Mouse (Mus musculus) lung, embryonic 15.5 days (tissue): ENCODE measurements around the gene Ltbp4. TPM values are rescaled to one million over a fixed set of nuclear protein-coding genes. Genes with fewer than 3 reads are reported as not detected.

Source experiments
- ATAC-seq: fragments of 200-750 bp; cut with Nextera tagmentation; 2 replicates; pipeline ENCODE4 v1.8.0; 2017; ENCODE audit warnings: moderate number of reproducible peaks, borderline replicate concordance; ENCODE audit not compliant: low FRiP score, low TSS enrichment; ENCODE audit errors: extremely low read depth
- H3K27ac ChIP-seq: fragments of 300-500 bp; sonication (generic); 2 replicates; pipeline ENCODE4 v1.5.1; 2015; ENCODE audit warnings: moderate library complexity, mild to moderate bottlenecking, inconsistent platforms
- H3K27me3 ChIP-seq: fragments of 300-500 bp; sonication (generic); 2 replicates; pipeline ENCODE4 v1.6.1; 2015; ENCODE audit warnings: inconsistent platforms
- H3K36me3 ChIP-seq: fragments of 300-500 bp; sonication (generic); 2 replicates; pipeline ENCODE4 v1.6.1; 2015; ENCODE audit warnings: inconsistent platforms
- H3K4me1 ChIP-seq: fragments of 300-500 bp; sonication (generic); 2 replicates; pipeline ENCODE4 v1.6.1; 2015; ENCODE audit warnings: inconsistent platforms
- H3K4me2 ChIP-seq: fragments of 300-500 bp; sonication (generic); 2 replicates; pipeline ENCODE4 v1.6.1; 2015; ENCODE audit warnings: inconsistent platforms, mild to moderate bottlenecking, moderate library complexity
- H3K4me3 ChIP-seq: fragments of 300-500 bp; sonication (generic); 2 replicates; pipeline ENCODE4 v1.5.1; 2015; ENCODE audit warnings: mild to moderate bottlenecking, inconsistent platforms
- H3K9ac ChIP-seq: fragments of 300-500 bp; sonication (generic); 2 replicates; pipeline ENCODE4 v1.6.1; 2015; ENCODE audit warnings: inconsistent platforms
- H3K9me3 ChIP-seq: fragments of 300-500 bp; sonication (generic); 2 replicates; pipeline ENCODE4 v1.6.1; 2016; ENCODE audit warnings: inconsistent platforms
- WGBS: fragments of 180-500 bp; shearing (Covaris S2); methylation state at CpG from one replicate; pipeline ENCODE4 v1.1.7; 2015; 5-methylcytosine and 5-hydroxymethylcytosine counted together
- polyA plus RNA-seq: library from polyadenylated mRNA; unstranded; fragments of >200 nt; fragmentation: Nextera tagmentation; extraction: Ambion mirVana; gene quantifications from 2 replicates; pipeline ENCODE4 v1.2.1, GENCODE M21; 2015

The Ltbp4 gene
- polyA plus RNA-seq, 1 experiment from 2014 or later, result 102 TPM

- H3K9me3 ChIP-seq, result no peaks in the 10 kb centered on the region
- 45% methylated on average over 4 of the region's 4 CpGs for WGBS
- H3K36me3 ChIP-seq, result peaks cover 15% of the 10 kb centered on the region; the same call in 1 of the 2 replicates
- no peaks in the 10 kb centered on the region for H3K27me3 ChIP-seq
- H3K4me2 ChIP-seq, result peak overlapping the region; percentile 81
- peak overlapping the region; percentile 78 for H3K4me3 ChIP-seq
- H3K4me1 ChIP-seq, result peaks cover 30% of the 10 kb centered on the region
- ATAC-seq, result no peak
- no peak overlapping the region for H3K9ac ChIP-seq
- no peak overlapping the region for H3K27ac ChIP-seq
Measured at GRCm38 (mm10) chr7:27354783-27355182, 17.3 kb upstream of the Ltbp4 start.

GRCm38 (mm10) chr7:27354144-27354543, 16.7 kb upstream of the Ltbp4 start:
- WGBS, result 29% methylated on average over 6 of the region's 6 CpGs
- Histone ChIP-seq H3K36me3 (peaks cover 15% of the 10 kb centered on the region; the same call in 1 of the 2 replicates), H3K9me3 (no peaks in the 10 kb centered on the region), H3K4me3 (peak overlapping the region; percentile 78; the same call in 1 of the 2 replicates), H3K4me2 (peak overlapping the region; percentile 81), H3K4me1 (peaks cover 30% of the 10 kb centered on the region), H3K27me3 (no peaks in the 10 kb centered on the region), H3K27ac (no peak overlapping the region), H3K9ac (no peak overlapping the region)
- ATAC-seq, result no peak

- no peaks in the 10 kb centered on the region for H3K27me3 ChIP-seq
- 20% methylated on average over 6 of the region's 6 CpGs for WGBS
- no peak overlapping the region for H3K4me2 ChIP-seq
- H3K4me3 ChIP-seq, result no peak overlapping the region
- peaks cover 27% of the 10 kb centered on the region for H3K36me3 ChIP-seq
- H3K27ac ChIP-seq, result no peak overlapping the region
- no peaks in the 10 kb centered on the region for H3K9me3 ChIP-seq
- H3K9ac ChIP-seq, result no peak overlapping the region
- ATAC-seq, result no peak; the same call in 1 of the 2 replicates
- no peaks in the 10 kb centered on the region for H3K4me1 ChIP-seq
Measured at GRCm38 (mm10) chr7:27345444-27345843, 8.0 kb upstream of the Ltbp4 start.

GRCm38 (mm10) chr7:27342595-27342994, 5.1 kb upstream of the Ltbp4 start:
- no peak for ATAC-seq
- Histone ChIP-seq H3K9me3 (no peaks in the 10 kb centered on the region), H3K4me3 (no peak overlapping the region), H3K27ac (no peak overlapping the region), H3K4me2 (no peak overlapping the region), H3K36me3 (peaks cover 15% of the 10 kb centered on the region), H3K9ac (no peak overlapping the region), H3K27me3 (peaks cover 15% of the 10 kb centered on the region; the same call in 1 of the 2 replicates), H3K4me1 (peaks cover 4% of the 10 kb centered on the region; the same call in 1 of the 2 replicates)
- WGBS, result 41% methylated on average over 4 of the region's 4 CpGs

GRCm38 (mm10) chr7:27339519-27339918, 2.0 kb upstream of the Ltbp4 start:
- no peak for ATAC-seq
- 33% methylated on average over 7 of the region's 7 CpGs for WGBS
- no peak overlapping the region for H3K4me2 ChIP-seq
- peaks cover 11% of the 10 kb centered on the region; the same call in 1 of the 2 replicates for H3K36me3 ChIP-seq
- no peak overlapping the region for H3K9ac ChIP-seq
- peaks cover 30% of the 10 kb centered on the region for H3K4me1 ChIP-seq
- peaks cover 43% of the 10 kb centered on the region for H3K27me3 ChIP-seq
- H3K4me3 ChIP-seq, result no peak overlapping the region
- H3K9me3 ChIP-seq, result no peaks in the 10 kb centered on the region
- no peak overlapping the region for H3K27ac ChIP-seq

- WGBS, result 69% methylated on average over 4 of the region's 4 CpGs
- no peak overlapping the region for H3K27ac ChIP-seq
- no peak overlapping the region for H3K4me3 ChIP-seq
- H3K4me1 ChIP-seq, result peaks cover 34% of the 10 kb centered on the region
- no peaks in the 10 kb centered on the region for H3K9me3 ChIP-seq
- H3K36me3 ChIP-seq, result peaks cover 11% of the 10 kb centered on the region; the same call in 1 of the 2 replicates
- H3K9ac ChIP-seq, result no peak overlapping the region
- peaks cover 47% of the 10 kb centered on the region for H3K27me3 ChIP-seq
- H3K4me2 ChIP-seq, result no peak overlapping the region
- no peak for ATAC-seq
Measured at GRCm38 (mm10) chr7:27339114-27339513, 1.6 kb upstream of the Ltbp4 start.

- Histone ChIP-seq H3K4me2 (peak overlapping the region; percentile 92), H3K4me3 (peak overlapping the region; percentile 40), H3K27me3 (peaks cover 59% of the 10 kb centered on the region), H3K36me3 (no peaks in the 10 kb centered on the region), H3K9me3 (no peaks in the 10 kb centered on the region), H3K9ac (peak overlapping the region; percentile 14; the same call in 1 of the 2 replicates), H3K4me1 (peaks cover 61% of the 10 kb centered on the region), H3K27ac (peak overlapping the region; percentile 53; the same call in 1 of the 2 replicates)
- WGBS, result under 1% methylated on average over 47 of the region's 47 CpGs
- ATAC-seq, result peak; percentile 66
Measured at GRCm38 (mm10) chr7:27335928-27336823, 1.3 kb downstream of the Ltbp4 start.

GRCm38 (mm10) chr7:27335011-27335720, 2.3 kb downstream of the Ltbp4 start:
- H3K4me2 ChIP-seq, result peak overlapping the region; percentile 92
- ATAC-seq, result no peak
- H3K9me3 ChIP-seq, result no peaks in the 10 kb centered on the region
- H3K4me1 ChIP-seq, result peaks cover 68% of the 10 kb centered on the region
- H3K27ac ChIP-seq, result peak overlapping the region; percentile 69
- peaks cover 59% of the 10 kb centered on the region for H3K27me3 ChIP-seq
- peak overlapping the region; percentile 20; the same call in 1 of the 2 replicates for H3K9ac ChIP-seq
- no peaks in the 10 kb centered on the region for H3K36me3 ChIP-seq
- WGBS, result 41% methylated on average over 15 of the region's 15 CpGs
- peak overlapping the region; percentile 65; the same call in 1 of the 2 replicates for H3K4me3 ChIP-seq

GRCm38 (mm10) chr7:27334405-27334911, 3.0 kb downstream of the Ltbp4 start:
- WGBS, result 2% methylated on average over 32 of the region's 32 CpGs
- peak overlapping the region; percentile 20 for H3K9ac ChIP-seq

GRCm38 (mm10) chr7:27333316-27333941, 4.1 kb downstream of the Ltbp4 start:
- Histone ChIP-seq H3K27me3 (peaks cover 56% of the 10 kb centered on the region), H3K4me2 (peak overlapping the region; percentile 92), H3K4me1 (peaks cover 84% of the 10 kb centered on the region), H3K4me3 (peak overlapping the region; percentile 65), H3K9me3 (no peaks in the 10 kb centered on the region), H3K9ac (peak overlapping the region; percentile 70), H3K27ac (peak overlapping the region; percentile 94), H3K36me3 (no peaks in the 10 kb centered on the region)
- WGBS, result under 1% methylated on average over 58 of the region's 77 CpGs
- ATAC-seq, result no peak

More at GRCm38 (mm10) chr7:27334405-27334911, 3.0 kb downstream of the Ltbp4 start:
- H3K4me1 ChIP-seq, result peaks cover 75% of the 10 kb centered on the region
- no peaks in the 10 kb centered on the region for H3K36me3 ChIP-seq
- no peaks in the 10 kb centered on the region for H3K9me3 ChIP-seq
- H3K27ac ChIP-seq, result peak overlapping the region; percentile 69
- peak overlapping the region; percentile 92 for H3K4me2 ChIP-seq
- H3K4me3 ChIP-seq, result peak overlapping the region; percentile 65
- no peak for ATAC-seq
- peaks cover 59% of the 10 kb centered on the region for H3K27me3 ChIP-seq
